Mouse (Mus musculus) kidney, postnatal 0 days (tissue): ENCODE data around the gene Il25. TPM values are rescaled to one million over a fixed set of nuclear protein-coding genes. Genes with fewer than 3 reads are reported as not detected.
A peak's percentile ranks its signal among the peaks of the same experiment; 100 is the strongest.

Source experiments
- ATAC-seq: fragments of 200-750 bp; cut with Nextera tagmentation; replicated peaks from 2 replicates; pipeline ENCODE4 v1.8.0; 2017; ENCODE audit warnings: low read depth, moderate number of reproducible peaks, moderate TSS enrichment, moderate library complexity; ENCODE audit not compliant: low FRiP score
- DNase-seq: peaks from one replicate; pipeline ENCODE4 v3.0.0-alpha.2; 2016; ENCODE audit warnings: low spot score
- H3K27ac ChIP-seq: fragments of 300-500 bp; sonication (generic); 2 replicates; pipeline ENCODE4 v1.5.1; 2014; ENCODE audit warnings: mild to moderate bottlenecking
- H3K27me3 ChIP-seq: fragments of 300-500 bp; sonication (generic); 2 replicates; pipeline ENCODE4 v1.6.1; 2014; ENCODE audit warnings: low read length, mixed read lengths; ENCODE audit not compliant: insufficient read depth
- H3K36me3 ChIP-seq: fragments of 300-500 bp; sonication (generic); 2 replicates; pipeline ENCODE4 v1.6.1; 2014; ENCODE audit warnings: low read length, mixed read lengths; ENCODE audit not compliant: insufficient read depth
- H3K4me1 ChIP-seq: fragments of 300-500 bp; sonication (generic); replicated peaks from 2 replicates; pipeline ENCODE4 v1.6.1; 2014; ENCODE audit warnings: antibody characterized with exemption, low read length, mixed read lengths; ENCODE audit not compliant: insufficient read depth
- H3K4me2 ChIP-seq: fragments of 300-500 bp; sonication (generic); 2 replicates; pipeline ENCODE4 v1.6.1; 2014; ENCODE audit warnings: mild to moderate bottlenecking, low read length, moderate library complexity, mixed read lengths
- H3K4me3 ChIP-seq: fragments of 300-500 bp; sonication (generic); replicated peaks from 2 replicates; pipeline ENCODE4 v1.5.1; 2014; ENCODE audit warnings: low read depth, low read length
- H3K9ac ChIP-seq: fragments of 300-500 bp; sonication (generic); 2 replicates; pipeline ENCODE4 v1.6.1; 2014; ENCODE audit warnings: low read depth, low read length
- H3K9me3 ChIP-seq: fragments of 300-500 bp; sonication (generic); replicated peaks from 2 replicates; pipeline ENCODE4 v1.6.1; 2016; ENCODE audit warnings: low read length, inconsistent platforms, mixed read lengths
- CTCF ChIP-seq: IDR thresholded peaks from 2 replicates; pipeline ENCODE4 v1.5.1; 2016; ENCODE audit warnings: antibody characterized with exemption, low read depth, mild to moderate bottlenecking, moderate library complexity
- WGBS: fragments of 180-500 bp; shearing (Covaris S2); extraction: QIAGEN DNeasy Blood & Tissue Kit; methylation state at CpG from one replicate; pipeline ENCODE4 v1.1.7; 2014; 5-methylcytosine and 5-hydroxymethylcytosine counted together
- polyA plus RNA-seq: library from polyadenylated mRNA; unstranded; fragments of >200 nt; fragmentation: Nextera tagmentation; extraction: Ambion mirVana; gene quantifications from 2 replicates; pipeline ENCODE4 v1.2.1, GENCODE M21; 2015

Il25 gene
- polyA plus RNA-seq, 1 experiment from 2014 or later, result 0.11 TPM

DNA sequence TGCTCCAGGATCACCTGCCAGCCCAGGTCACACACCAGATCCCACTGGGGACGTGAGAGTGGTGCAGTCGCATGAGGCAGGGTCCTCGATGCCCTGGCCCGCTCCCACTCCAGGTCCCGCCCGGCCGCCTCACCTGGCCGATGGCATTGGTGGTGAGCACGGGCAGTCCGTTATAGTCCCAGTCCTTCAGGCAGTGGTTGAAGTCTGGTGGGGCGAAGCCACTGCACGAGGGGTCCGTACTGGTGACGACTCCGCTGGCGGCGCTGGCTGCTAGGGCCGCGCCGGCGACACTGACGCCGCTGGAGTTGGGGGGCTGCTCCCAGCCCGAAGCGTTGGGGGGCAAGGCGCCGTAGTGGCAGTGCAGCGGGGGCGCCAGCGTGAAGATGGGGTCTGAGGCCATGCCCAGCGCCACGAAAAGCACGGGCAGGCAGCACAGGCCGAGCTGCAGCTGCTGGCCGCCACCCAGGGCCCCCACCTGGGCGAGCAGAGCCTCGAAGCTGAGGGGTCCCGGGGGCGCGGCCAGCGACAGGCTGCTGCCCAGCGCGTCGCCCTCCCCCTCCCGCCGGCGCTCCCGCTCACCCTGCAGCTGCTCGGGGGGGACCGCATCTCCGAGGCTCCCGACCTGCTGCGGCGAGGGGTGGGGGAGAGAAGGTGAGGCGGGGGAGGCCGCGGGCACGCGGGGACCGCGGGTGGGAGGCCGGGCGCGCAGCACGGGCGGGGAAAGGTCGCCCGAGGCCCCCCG is 20.2 kb upstream of the Il25 start:
- H3K9ac ChIP-seq, result peak overlapping the region; percentile 87
- 1% methylated on average over 60 of the region's 69 CpGs for WGBS
- no peaks in the 10 kb centered on the region; the same call in 1 of the 2 replicates for H3K4me1 ChIP-seq
- H3K27me3 ChIP-seq, result no peaks in the 10 kb centered on the region
- ATAC-seq, result peak; percentile 52
- H3K4me3 ChIP-seq, result peak overlapping the region; percentile 91
- H3K4me2 ChIP-seq, result peak overlapping the region; percentile 99
- DNase-seq, result peak; percentile 38
- H3K9me3 ChIP-seq, result no peaks in the 10 kb centered on the region
- H3K27ac ChIP-seq, result peak overlapping the region; percentile 31; the same call in 1 of the 2 replicates
- no peak for TF ChIP-seq CTCF
- H3K36me3 ChIP-seq, result peaks cover 23% of the 10 kb centered on the region

DNA sequence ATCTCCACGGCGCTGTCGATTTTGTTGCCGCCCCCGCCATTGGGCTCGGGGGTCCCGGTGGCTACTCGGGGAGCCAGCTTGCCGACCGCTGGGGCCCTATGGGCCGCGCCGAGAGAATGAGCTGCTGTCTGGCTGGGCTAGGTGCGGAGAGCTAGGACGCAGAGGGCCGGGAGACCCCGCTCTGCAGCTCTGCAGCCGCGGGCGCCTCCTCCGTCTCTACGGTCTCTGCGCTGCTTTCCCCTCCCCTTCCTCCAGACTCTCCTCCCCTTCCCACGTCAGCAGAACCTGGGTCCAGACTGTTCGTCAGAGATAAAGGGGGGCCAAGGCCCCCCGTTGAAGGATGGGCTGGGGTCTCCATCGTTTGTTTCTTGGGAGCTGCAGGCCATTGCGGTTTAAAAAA is 19.6 kb upstream of the Il25 start, which contains the start of gene Slc22a17:
Gene Slc22a17 (minus strand): TSS at position 247 of the 400 bp plus-strand sequence.
- Histone ChIP-seq H3K36me3 (peaks cover 21% of the 10 kb centered on the region; the same call in 1 of the 2 replicates), H3K4me3 (peak within 1 kb of the TSS; percentile 91), H3K27ac (peak within 1 kb of the TSS; percentile 31; the same call in 1 of the 2 replicates), H3K4me1 (no peaks in the 10 kb centered on the region; the same call in 1 of the 2 replicates), H3K4me2 (peak within 1 kb of the TSS; percentile 99), H3K9ac (peak within 1 kb of the TSS; percentile 87), H3K9me3 (no peaks in the 10 kb centered on the region), H3K27me3 (no peaks in the 10 kb centered on the region)
- TF ChIP-seq CTCF, result no peak
- peak; percentile 68 for ATAC-seq
- under 1% methylated on average over 28 of the region's 28 CpGs for WGBS
- DNase-seq, result peak; percentile 94

DNA sequence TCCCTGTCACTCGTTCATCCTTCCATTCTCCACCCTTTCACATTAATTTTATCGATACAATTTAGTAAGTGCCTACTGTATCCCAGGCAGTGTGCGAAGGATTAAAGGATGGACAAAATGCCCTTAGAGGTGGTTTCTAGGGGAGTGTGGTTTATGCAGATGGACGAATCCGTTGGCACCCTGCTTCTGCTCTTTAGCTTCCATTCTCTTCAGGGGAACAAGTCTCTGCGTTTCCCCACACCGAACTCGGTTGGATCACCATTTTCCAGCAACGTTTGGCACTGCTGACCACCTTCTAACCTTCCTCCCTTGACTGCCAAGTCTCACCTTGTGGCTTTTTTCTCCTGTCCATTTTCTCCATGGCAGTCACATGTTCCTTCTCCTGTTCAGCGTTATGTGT is 19.2 kb upstream of the Il25 start:
- ATAC-seq, result no peak
- Histone ChIP-seq H3K9ac (peak overlapping the region; percentile 87), H3K27me3 (no peaks in the 10 kb centered on the region), H3K4me3 (peak overlapping the region; percentile 91), H3K36me3 (peaks cover 21% of the 10 kb centered on the region; the same call in 1 of the 2 replicates), H3K4me2 (peak overlapping the region; percentile 99), H3K4me1 (no peaks in the 10 kb centered on the region; the same call in 1 of the 2 replicates), H3K9me3 (no peaks in the 10 kb centered on the region), H3K27ac (no peak overlapping the region)
- TF ChIP-seq CTCF, result no peak
- WGBS, result 13% methylated on average over 10 of the region's 10 CpGs
- DNase-seq, result no peak

DNA sequence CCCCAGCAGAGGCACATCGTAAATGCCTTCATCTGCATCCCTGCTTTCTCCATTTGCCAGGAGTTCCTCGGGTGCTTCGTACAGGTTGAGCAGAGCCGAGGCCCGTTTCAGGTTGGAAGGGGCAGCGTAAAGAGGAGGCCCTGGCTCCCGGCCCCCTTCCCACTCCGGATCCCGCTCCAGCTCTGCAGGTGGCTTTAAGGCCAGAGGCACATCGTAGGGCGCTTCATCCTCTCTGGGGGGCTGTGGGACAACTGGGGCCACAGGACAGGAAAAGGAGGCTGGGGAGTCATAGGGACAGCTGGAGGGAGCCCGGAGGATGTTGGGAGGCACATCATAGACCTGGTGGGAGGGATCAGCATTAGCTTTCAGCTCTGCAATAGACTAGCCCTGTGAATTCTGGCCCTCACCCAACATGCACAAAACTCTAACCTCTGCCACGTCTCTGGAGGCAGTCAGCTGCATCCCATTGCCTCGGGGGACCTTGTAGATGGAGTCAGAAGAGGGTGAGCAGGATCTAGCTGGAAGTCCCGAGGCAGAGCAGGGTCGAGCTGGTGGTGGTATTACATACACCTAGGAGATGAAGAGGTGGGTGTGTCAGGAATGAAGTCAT is 12.3 kb upstream of the Il25 start:
- Histone ChIP-seq H3K4me1 (peaks cover 11% of the 10 kb centered on the region), H3K4me3 (no peak overlapping the region), H3K27me3 (no peaks in the 10 kb centered on the region), H3K36me3 (peaks cover 23% of the 10 kb centered on the region; the same call in 1 of the 2 replicates), H3K27ac (no peak overlapping the region), H3K9ac (no peak overlapping the region), H3K9me3 (no peaks in the 10 kb centered on the region), H3K4me2 (no peak overlapping the region)
- TF ChIP-seq CTCF, result no peak
- 83% methylated on average over 16 of the region's 16 CpGs for WGBS
- DNase-seq (no peak), ATAC-seq (no peak)

DNA sequence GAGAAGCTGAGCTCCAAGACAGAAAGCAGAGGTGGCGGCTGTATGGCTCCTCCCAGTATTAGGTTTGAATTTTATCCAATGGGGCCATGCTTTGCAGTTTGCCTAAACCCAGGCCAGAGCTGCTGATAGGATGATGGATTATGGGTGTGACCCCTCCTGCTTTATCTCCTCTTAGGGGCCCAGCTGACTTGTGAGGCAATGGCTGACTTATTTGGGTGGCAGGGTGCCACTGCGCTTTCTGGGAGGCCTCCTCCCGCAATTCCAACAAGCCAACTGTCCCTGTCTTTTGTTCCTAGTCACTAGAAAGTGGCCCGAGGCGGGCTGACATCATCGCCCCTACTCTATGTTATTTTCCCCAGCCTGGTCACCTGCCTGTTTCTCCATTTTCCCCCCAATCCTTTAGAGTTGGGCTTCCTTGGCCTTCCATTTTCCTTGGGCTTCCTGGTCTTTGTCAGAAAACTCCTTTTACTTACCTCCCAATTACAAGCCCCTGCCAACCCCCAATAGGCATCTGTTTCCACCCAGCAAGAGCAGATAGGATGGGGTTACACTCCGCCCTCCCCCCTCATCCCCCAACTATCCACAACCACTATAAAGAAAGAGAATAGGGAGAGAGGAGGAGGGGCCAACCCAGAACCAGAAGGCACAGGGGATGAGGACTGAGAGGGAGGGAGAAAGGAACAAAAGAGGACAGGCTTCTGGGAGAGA is 7.7 kb upstream of the Il25 start:
- Histone ChIP-seq H3K4me2 (peak overlapping the region; percentile 88), H3K27ac (peak overlapping the region; percentile 95), H3K4me3 (peak overlapping the region; percentile 48), H3K27me3 (no peaks in the 10 kb centered on the region), H3K9ac (peak overlapping the region; percentile 80; the same call in 1 of the 2 replicates), H3K36me3 (0 out of 2 replicates have a peak, but pooled peaks cover under 1% of the 10 kb centered on the region), H3K4me1 (peaks cover 22% of the 10 kb centered on the region), H3K9me3 (no peaks in the 10 kb centered on the region)
- peak; percentile 47 for ATAC-seq
- peak; percentile 89 for DNase-seq
- 31% methylated on average over 7 of the region's 7 CpGs for WGBS
- TF ChIP-seq CTCF, result no peak
